Mouse (Mus musculus) cortical plate, adult 2 months (tissue): ENCODE data around the gene Hebp1.

Experiments used
- CTCF ChIP-seq: fragments of 200-500 bp; IDR thresholded peaks from 2 replicates; pipeline ENCODE4 v1.5.1; 2011; ENCODE audit warnings: mild to moderate bottlenecking, control low read depth, low read length; ENCODE audit not compliant: insufficient read depth; ENCODE audit errors: extremely low read depth
- POLR2A ChIP-seq: fragments of 200-500 bp; IDR thresholded peaks from 2 replicates; pipeline ENCODE4 v1.6.1; 2011; ENCODE audit warnings: mild to moderate bottlenecking, low read length, control low read depth; ENCODE audit not compliant: insufficient read depth; ENCODE audit errors: extremely low read depth

DNA sequence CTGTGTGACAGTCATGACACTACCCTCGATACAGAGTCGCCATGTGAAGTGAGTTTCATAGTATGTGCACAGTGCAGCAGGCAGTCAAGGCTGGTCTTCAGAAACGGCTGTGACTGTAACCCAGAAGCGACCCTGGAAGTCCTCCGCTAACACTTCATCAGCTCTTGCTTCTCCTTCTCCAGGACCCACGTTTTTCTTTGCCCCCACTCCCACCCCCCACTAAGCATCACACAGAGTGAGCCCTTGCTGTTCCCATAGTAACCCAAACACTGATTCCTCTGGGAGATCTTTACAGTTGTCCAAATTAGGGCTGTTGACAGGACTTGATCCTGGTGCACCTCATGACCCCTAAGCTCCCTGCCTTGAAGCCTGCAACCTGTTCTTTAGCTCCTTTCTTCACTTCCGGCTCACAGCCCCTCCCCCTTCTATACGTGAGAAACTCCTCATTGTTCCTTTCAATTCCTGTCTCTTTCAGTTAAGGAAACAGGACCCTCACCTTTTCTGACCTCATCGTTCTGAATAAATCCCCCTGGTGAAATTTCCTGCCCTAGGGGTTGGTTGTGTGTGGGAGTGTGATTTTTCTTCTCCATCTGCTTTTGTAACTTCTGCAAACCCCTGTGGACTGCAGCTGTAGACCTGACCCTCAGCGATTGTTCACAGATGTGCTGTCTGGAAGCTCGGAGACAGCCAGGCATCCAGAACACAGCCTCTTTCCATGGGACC is 61.2 kb downstream of the Hebp1 start:
- TF ChIP-seq CTCF (no peak), POLR2A (no peak)
